Mouse (Mus musculus): ENCODE data around the gene Amigo2. TPM values are rescaled to one million over a fixed set of nuclear protein-coding genes. Genes with fewer than 3 reads are reported as not detected.

Amigo2 gene
- polyA plus RNA-seq, 1 experiment from 2014 or later = 4.6 TPM

- no peaks in the 10 kb centered on the region for H3K27me3 ChIP-seq (ENCODE audit: insufficient read depth, poor library complexity, severe bottlenecking)
- H3K9me3 ChIP-seq = no peaks in the 10 kb centered on the region
- H3K4me3 ChIP-seq = no peak overlapping the region
- 0 out of 2 replicates have a peak, but pooled peaks cover 3% of the 10 kb centered on the region for H3K4me1 ChIP-seq
- WGBS = 91% methylated on average over 8 of the region's 8 CpGs
- no peak overlapping the region for H3K27ac ChIP-seq
- no peak for DNase-seq (ENCODE audit: low spot score)
- no peaks in the 10 kb centered on the region for H3K36me3 ChIP-seq
These were observed 12.2 kb upstream of the Amigo2 start for GRCm38 (mm10) chr15:97259300-97259699.

GRCm38 (mm10) chr15:97258483-97259230 lies 11.6 kb upstream of the Amigo2 start:
- no peaks in the 10 kb centered on the region for H3K9me3 ChIP-seq
- no peak for DNase-seq (ENCODE audit: low spot score)
- H3K4me1 ChIP-seq = 0 out of 2 replicates have a peak, but pooled peaks cover 3% of the 10 kb centered on the region
- no peak overlapping the region for H3K27ac ChIP-seq
- 85% methylated on average over 17 of the region's 17 CpGs for WGBS
- no peak overlapping the region for H3K4me3 ChIP-seq
- no peaks in the 10 kb centered on the region for H3K36me3 ChIP-seq
- no peaks in the 10 kb centered on the region for H3K27me3 ChIP-seq (ENCODE audit: insufficient read depth, poor library complexity, severe bottlenecking)

- no peaks in the 10 kb centered on the region for H3K9me3 ChIP-seq
- H3K27me3 ChIP-seq (ENCODE audit: insufficient read depth, poor library complexity, severe bottlenecking) = no peaks in the 10 kb centered on the region
- H3K4me3 ChIP-seq = no peak overlapping the region
- H3K36me3 ChIP-seq = no peaks in the 10 kb centered on the region
- H3K27ac ChIP-seq = no peak overlapping the region
- WGBS = 70% methylated on average over 8 of the region's 8 CpGs
- 0 out of 2 replicates have a peak, but pooled peaks cover 3% of the 10 kb centered on the region for H3K4me1 ChIP-seq
- DNase-seq (ENCODE audit: low spot score) = no peak
These were observed 10.2 kb upstream of the Amigo2 start for GRCm38 (mm10) chr15:97257206-97257775.

GRCm38 (mm10) chr15:97256411-97256810 lies 9.3 kb upstream of the Amigo2 start:
- no peaks in the 10 kb centered on the region for H3K36me3 ChIP-seq
- no peak for DNase-seq (ENCODE audit: low spot score)
- WGBS = 90% methylated on average over 11 of the region's 11 CpGs
- H3K27ac ChIP-seq = no peak overlapping the region
- no peaks in the 10 kb centered on the region for H3K9me3 ChIP-seq
- 0 out of 2 replicates have a peak, but pooled peaks cover 3% of the 10 kb centered on the region for H3K4me1 ChIP-seq
- no peak overlapping the region for H3K4me3 ChIP-seq
- H3K27me3 ChIP-seq (ENCODE audit: insufficient read depth, poor library complexity, severe bottlenecking) = no peaks in the 10 kb centered on the region

- Histone ChIP-seq H3K9me3 (no peaks in the 10 kb centered on the region), H3K27ac (no peak overlapping the region), H3K27me3 (ENCODE audit: insufficient read depth, poor library complexity, severe bottlenecking) (no peaks in the 10 kb centered on the region), H3K4me3 (no peak overlapping the region), H3K4me1 (0 out of 2 replicates have a peak, but pooled peaks cover 3% of the 10 kb centered on the region), H3K36me3 (no peaks in the 10 kb centered on the region)
- WGBS = 89% methylated on average over 3 of the region's 3 CpGs
- no peak for DNase-seq (ENCODE audit: low spot score)
These were observed 8.7 kb upstream of the Amigo2 start for GRCm38 (mm10) chr15:97255800-97256199.

GRCm38 (mm10) chr15:97254375-97254774 lies 7.3 kb upstream of the Amigo2 start:
- Histone ChIP-seq H3K27ac (no peak overlapping the region), H3K27me3 (ENCODE audit: insufficient read depth, poor library complexity, severe bottlenecking) (no peaks in the 10 kb centered on the region), H3K4me1 (0 out of 2 replicates have a peak, but pooled peaks cover 3% of the 10 kb centered on the region), H3K4me3 (no peak overlapping the region), H3K9me3 (no peaks in the 10 kb centered on the region), H3K36me3 (no peaks in the 10 kb centered on the region)
- WGBS = 89% methylated on average over 4 of the region's 4 CpGs
- no peak for DNase-seq (ENCODE audit: low spot score)

- WGBS = 77% methylated on average over 8 of the region's 8 CpGs
- Histone ChIP-seq H3K27me3 (ENCODE audit: insufficient read depth, poor library complexity, severe bottlenecking) (no peaks in the 10 kb centered on the region), H3K4me3 (no peak overlapping the region), H3K4me1 (0 out of 2 replicates have a peak, but pooled peaks cover 4% of the 10 kb centered on the region), H3K9me3 (no peaks in the 10 kb centered on the region), H3K27ac (no peak overlapping the region), H3K36me3 (no peaks in the 10 kb centered on the region)
- no peak for DNase-seq (ENCODE audit: low spot score)
These were observed 5.5 kb upstream of the Amigo2 start for GRCm38 (mm10) chr15:97252493-97253034.

- Histone ChIP-seq H3K27me3 (ENCODE audit: insufficient read depth, poor library complexity, severe bottlenecking) (peaks cover 29% of the 10 kb centered on the region), H3K4me1 (peaks cover 13% of the 10 kb centered on the region; the same call in 1 of the 2 replicates), H3K27ac (no peak overlapping the region), H3K36me3 (no peaks in the 10 kb centered on the region), H3K9me3 (no peaks in the 10 kb centered on the region), H3K4me3 (no peak overlapping the region)
- DNase-seq (ENCODE audit: low spot score) = no peak
- 89% methylated on average over 10 of the region's 10 CpGs for WGBS
These were observed 2.2 kb upstream of the Amigo2 start for GRCm38 (mm10) chr15:97249322-97249721.

- Histone ChIP-seq H3K4me3 (peak overlapping the region; percentile 94), H3K9me3 (no peaks in the 10 kb centered on the region), H3K36me3 (no peaks in the 10 kb centered on the region), H3K27me3 (ENCODE audit: insufficient read depth, poor library complexity, severe bottlenecking) (peaks cover 30% of the 10 kb centered on the region), H3K4me1 (peaks cover 13% of the 10 kb centered on the region; the same call in 1 of the 2 replicates), H3K27ac (peak overlapping the region; percentile 97; the same call in 1 of the 2 replicates)
- 32% methylated on average over 8 of the region's 8 CpGs for WGBS
- DNase-seq (ENCODE audit: low spot score) = no peak
These were observed 1.2 kb upstream of the Amigo2 start for GRCm38 (mm10) chr15:97248296-97248695.

- no peaks in the 10 kb centered on the region for H3K36me3 ChIP-seq
- H3K4me1 ChIP-seq = peaks cover 13% of the 10 kb centered on the region; the same call in 1 of the 2 replicates
- H3K9me3 ChIP-seq = no peaks in the 10 kb centered on the region
- 2% methylated on average over 14 of the region's 14 CpGs for WGBS
- H3K4me3 ChIP-seq = peak overlapping the region; percentile 94
- peaks cover 35% of the 10 kb centered on the region for H3K27me3 ChIP-seq (ENCODE audit: insufficient read depth, poor library complexity, severe bottlenecking)
- H3K27ac ChIP-seq = peak overlapping the region; percentile 97
- no peak for DNase-seq (ENCODE audit: low spot score)
These were observed 689 bp upstream of the Amigo2 start for GRCm38 (mm10) chr15:97247791-97248161.

GRCm38 (mm10) chr15:97246256-97246655 lies 831 bp downstream of the Amigo2 start:
- no peaks in the 10 kb centered on the region for H3K9me3 ChIP-seq
- H3K36me3 ChIP-seq = no peaks in the 10 kb centered on the region
- H3K4me1 ChIP-seq = peaks cover 13% of the 10 kb centered on the region; the same call in 1 of the 2 replicates
- H3K4me3 ChIP-seq = peak overlapping the region; percentile 94
- H3K27me3 ChIP-seq (ENCODE audit: insufficient read depth, poor library complexity, severe bottlenecking) = peaks cover 38% of the 10 kb centered on the region
- 25% methylated on average over 14 of the region's 14 CpGs for whole genome bisulfite sequencing
- DNase-seq (ENCODE audit: low spot score) = no peak
- 0 out of 2 replicates have a peak overlapping the region, but pooled peaks have one; percentile 97 for H3K27ac ChIP-seq

GRCm38 (mm10) chr15:97245392-97245791 lies 1.7 kb downstream of the Amigo2 start:
- no peak overlapping the region for H3K27ac ChIP-seq
- DNase-seq (ENCODE audit: low spot score) = no peak
- WGBS = 59% methylated on average over 18 of the region's 18 CpGs
- H3K27me3 ChIP-seq (ENCODE audit: insufficient read depth, poor library complexity, severe bottlenecking) = peaks cover 38% of the 10 kb centered on the region
- H3K4me3 ChIP-seq = no peak overlapping the region; the same call in 1 of the 2 replicates
- no peaks in the 10 kb centered on the region for H3K9me3 ChIP-seq
- no peaks in the 10 kb centered on the region for H3K36me3 ChIP-seq
- peaks cover 13% of the 10 kb centered on the region; the same call in 1 of the 2 replicates for H3K4me1 ChIP-seq

GRCm38 (mm10) chr15:97236943-97237342 lies 10.1 kb downstream of the Amigo2 start:
- Histone ChIP-seq H3K4me1 (no peaks in the 10 kb centered on the region), H3K27me3 (ENCODE audit: insufficient read depth, poor library complexity, severe bottlenecking) (peaks cover 5% of the 10 kb centered on the region), H3K27ac (no peak overlapping the region), H3K4me3 (no peak overlapping the region), H3K36me3 (no peaks in the 10 kb centered on the region), H3K9me3 (no peaks in the 10 kb centered on the region)
- DNase-seq (ENCODE audit: low spot score) = no peak
- 44% methylated on average over 9 of the region's 9 CpGs for WGBS

All from heart, embryonic 10.5 days (tissue).